Mouse (Mus musculus) hindbrain, embryonic 12.5 days (tissue): ENCODE results near the gene Armh3. TPM values are rescaled to one million over a fixed set of nuclear protein-coding genes. Genes with fewer than 3 reads are reported as not detected.

ENCODE experiments used
- ATAC-seq: fragments of 200-750 bp; cut with Nextera tagmentation; 2 replicates; pipeline ENCODE4 v1.8.0; 2017; ENCODE audit warnings: moderate TSS enrichment; ENCODE audit not compliant: low FRiP score
- H3K27ac ChIP-seq: fragments of 300-500 bp; sonication (generic); 2 replicates; pipeline ENCODE4 v1.5.1; 2016; ENCODE audit warnings: mild to moderate bottlenecking
- H3K27me3 ChIP-seq: fragments of 300-500 bp; sonication (generic); 2 replicates; pipeline ENCODE4 v1.6.1; 2016; ENCODE audit warnings: mild to moderate bottlenecking
- H3K36me3 ChIP-seq: fragments of 300-500 bp; sonication (generic); 2 replicates; pipeline ENCODE4 v1.6.1; 2016; ENCODE audit warnings: mild to moderate bottlenecking
- H3K4me1 ChIP-seq: fragments of 300-500 bp; sonication (generic); 2 replicates; pipeline ENCODE4 v1.6.1; 2016
- H3K4me2 ChIP-seq: fragments of 300-500 bp; sonication (generic); replicated peaks from 2 replicates; pipeline ENCODE4 v1.6.1; 2016; ENCODE audit warnings: mild to moderate bottlenecking
- H3K4me3 ChIP-seq: fragments of 300-500 bp; sonication (generic); 2 replicates; pipeline ENCODE4 v1.5.1; 2016; ENCODE audit warnings: mild to moderate bottlenecking
- H3K9ac ChIP-seq: fragments of 300-500 bp; sonication (generic); 2 replicates; pipeline ENCODE4 v1.6.1; 2016; ENCODE audit warnings: mild to moderate bottlenecking, moderate library complexity
- H3K9me3 ChIP-seq: fragments of 300-500 bp; sonication (generic); replicated peaks from 2 replicates; pipeline ENCODE4 v1.6.1; 2016; ENCODE audit warnings: mild to moderate bottlenecking
- WGBS: fragments of 180-500 bp; shearing (Covaris S2); methylation state at CpG from one replicate; pipeline ENCODE4 v1.1.7; 2016; 5-methylcytosine and 5-hydroxymethylcytosine counted together
- polyA plus RNA-seq: library from polyadenylated mRNA; unstranded; fragments of >200 nt; fragmentation: Nextera tagmentation; extraction: Ambion mirVana; gene quantifications from 2 replicates; pipeline ENCODE4 v1.2.1, GENCODE M21; 2016

Gene Armh3
- polyA plus RNA-seq, 1 experiment from 2014 or later, result 21.3 TPM

- Histone ChIP-seq H3K27me3 (no peaks in the 10 kb centered on the region), H3K36me3 (no peaks in the 10 kb centered on the region), H3K4me3 (no peak overlapping the region), H3K4me1 (peaks cover 5% of the 10 kb centered on the region; the same call in 1 of the 2 replicates), H3K4me2 (no peak overlapping the region), H3K9me3 (no peaks in the 10 kb centered on the region), H3K27ac (no peak overlapping the region), H3K9ac (no peak overlapping the region)
- WGBS, result 74% methylated on average over 3 of the region's 3 CpGs
- ATAC-seq, result no peak
These were observed 210.8 kb downstream of the Armh3 start for GRCm38 (mm10) chr19:45787450-45787849.

- Histone ChIP-seq H3K27ac (no peak overlapping the region), H3K4me2 (no peak overlapping the region), H3K9me3 (no peaks in the 10 kb centered on the region), H3K4me3 (no peak overlapping the region), H3K27me3 (no peaks in the 10 kb centered on the region), H3K36me3 (no peaks in the 10 kb centered on the region), H3K4me1 (peaks cover 20% of the 10 kb centered on the region), H3K9ac (no peak overlapping the region)
- ATAC-seq, result no peak
- WGBS, result 78% methylated on average over 2 of the region's 3 CpGs
These were observed 212.8 kb downstream of the Armh3 start for GRCm38 (mm10) chr19:45785470-45785869.

- Histone ChIP-seq H3K27me3 (no peaks in the 10 kb centered on the region), H3K9me3 (no peaks in the 10 kb centered on the region), H3K27ac (peak overlapping the region; percentile 62), H3K36me3 (peaks cover 7% of the 10 kb centered on the region; the same call in 1 of the 2 replicates), H3K4me1 (peaks cover 26% of the 10 kb centered on the region), H3K4me2 (peak overlapping the region; percentile 71), H3K4me3 (peak overlapping the region; percentile 99), H3K9ac (peak overlapping the region; percentile 33; the same call in 1 of the 2 replicates)
- 34% methylated on average over 17 of the region's 17 CpGs for WGBS
- no peak for ATAC-seq
These were observed 214.2 kb downstream of the Armh3 start for GRCm38 (mm10) chr19:45783933-45784576.

- Histone ChIP-seq H3K27me3 (no peaks in the 10 kb centered on the region), H3K4me2 (peak within 1 kb of the TSS; percentile 71), H3K9ac (peak within 1 kb of the TSS; percentile 95), H3K27ac (peak within 1 kb of the TSS; percentile 99), H3K9me3 (no peaks in the 10 kb centered on the region), H3K4me1 (peaks cover 26% of the 10 kb centered on the region), H3K4me3 (peak within 1 kb of the TSS; percentile 99), H3K36me3 (peaks cover 9% of the 10 kb centered on the region)
- peak; percentile 97 for ATAC-seq
- WGBS, result under 1% methylated on average over 64 of the region's 71 CpGs
These were observed 214.9 kb downstream of the Armh3 start, which contains the start of gene Mgea5 for GRCm38 (mm10) chr19:45783181-45783932. Mgea5 (minus strand) TSS chr19:45783837.

- under 1% methylated on average over 36 of the region's 36 CpGs for WGBS
- Histone ChIP-seq H3K4me1 (peaks cover 26% of the 10 kb centered on the region), H3K4me2 (peak overlapping the region; percentile 71), H3K4me3 (peak overlapping the region; percentile 99), H3K27ac (peak overlapping the region; percentile 99), H3K9ac (peak overlapping the region; percentile 95), H3K9me3 (no peaks in the 10 kb centered on the region), H3K36me3 (peaks cover 18% of the 10 kb centered on the region), H3K27me3 (no peaks in the 10 kb centered on the region)
- peak; percentile 63 for ATAC-seq
These were observed 215.8 kb downstream of the Armh3 start for GRCm38 (mm10) chr19:45782315-45783001.

DNA sequence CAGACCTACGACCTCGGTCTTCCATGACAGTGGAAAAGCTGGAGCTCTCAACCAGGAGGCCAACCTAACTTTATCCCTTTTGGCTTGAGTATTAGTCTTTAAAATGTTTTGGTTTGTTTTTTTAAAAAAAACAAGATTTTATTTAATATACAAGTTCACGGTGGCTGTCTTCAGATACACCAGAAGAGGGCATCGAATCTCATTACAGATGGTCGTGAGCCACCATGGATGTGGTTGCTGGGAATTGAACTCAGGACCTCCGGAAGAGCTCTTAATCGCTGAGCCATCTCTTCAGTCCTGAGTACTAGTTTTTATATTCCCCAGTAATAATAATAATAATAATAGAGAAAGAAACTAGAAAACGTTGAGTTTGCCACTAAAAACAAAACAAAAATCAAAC lies 216.6 kb downstream of the Armh3 start:
- Histone ChIP-seq H3K4me1 (peaks cover 26% of the 10 kb centered on the region), H3K4me2 (peak overlapping the region; percentile 71), H3K9me3 (no peaks in the 10 kb centered on the region), H3K27me3 (no peaks in the 10 kb centered on the region), H3K36me3 (peaks cover 25% of the 10 kb centered on the region), H3K27ac (no peak overlapping the region), H3K4me3 (peak overlapping the region; percentile 99), H3K9ac (peak overlapping the region; percentile 95; the same call in 1 of the 2 replicates)
- WGBS, result 64% methylated on average over 8 of the region's 8 CpGs
- no peak for ATAC-seq

- 0 out of 2 replicates have a peak overlapping the region, but pooled peaks have one; percentile 99 for H3K4me3 ChIP-seq
- peak overlapping the region; percentile 71 for H3K4me2 ChIP-seq
These were observed 217.9 kb downstream of the Armh3 start for GRCm38 (mm10) chr19:45780350-45780915.

GRCm38 (mm10) chr19:45775486-45775885 lies 222.8 kb downstream of the Armh3 start:
- ATAC-seq, result no peak
- WGBS, result 80% methylated on average over 2 of the region's 2 CpGs
- Histone ChIP-seq H3K9ac (no peak overlapping the region), H3K4me1 (peaks cover 6% of the 10 kb centered on the region), H3K4me3 (no peak overlapping the region), H3K36me3 (peaks cover 81% of the 10 kb centered on the region), H3K9me3 (no peaks in the 10 kb centered on the region), H3K4me2 (no peak overlapping the region), H3K27me3 (no peaks in the 10 kb centered on the region), H3K27ac (no peak overlapping the region)

More at GRCm38 (mm10) chr19:45780350-45780915, 217.9 kb downstream of the Armh3 start:
- Histone ChIP-seq H3K27me3 (no peaks in the 10 kb centered on the region), H3K36me3 (peaks cover 34% of the 10 kb centered on the region), H3K4me1 (peaks cover 26% of the 10 kb centered on the region), H3K27ac (no peak overlapping the region), H3K9me3 (no peaks in the 10 kb centered on the region), H3K9ac (no peak overlapping the region; the same call in 1 of the 2 replicates)
- WGBS, result 89% methylated on average over 13 of the region's 13 CpGs
- no peak for ATAC-seq

GRCm38 (mm10) chr19:45771501-45771900 lies 226.8 kb downstream of the Armh3 start:
- ATAC-seq, result no peak
- no peak overlapping the region for H3K4me2 ChIP-seq
- 89% methylated on average over 5 of the region's 5 CpGs for WGBS
- H3K9ac ChIP-seq, result no peak overlapping the region
- H3K27me3 ChIP-seq, result no peaks in the 10 kb centered on the region
- H3K4me3 ChIP-seq, result no peak overlapping the region
- H3K4me1 ChIP-seq, result no peaks in the 10 kb centered on the region
- H3K36me3 ChIP-seq, result peaks cover 90% of the 10 kb centered on the region
- no peak overlapping the region for H3K27ac ChIP-seq
- H3K9me3 ChIP-seq, result no peaks in the 10 kb centered on the region
